Mouse (Mus musculus): ENCODE data around the gene Farp1.

DNA sequence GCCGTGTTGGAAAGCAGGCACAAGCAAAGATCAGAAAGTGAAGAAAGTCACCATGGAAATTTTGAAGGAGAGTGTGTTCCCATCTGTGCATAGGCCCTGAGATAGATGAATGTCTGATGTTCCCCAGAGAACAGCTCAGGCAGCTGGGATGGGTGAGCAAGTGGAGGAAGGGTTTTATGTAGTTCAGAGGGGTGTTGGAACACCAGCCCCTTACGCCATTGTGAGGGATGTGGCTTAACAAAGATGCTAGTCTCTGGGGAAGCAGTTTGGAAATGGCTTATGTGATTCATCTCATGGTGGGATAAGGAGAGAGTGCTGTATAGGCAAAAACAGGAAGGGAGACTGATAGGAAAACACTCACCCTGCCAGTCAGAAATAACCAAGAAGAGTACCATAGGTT is 159.0 kb downstream of the Farp1 start:
- TF ChIP-seq CTCF (IDR thresholded peaks at IDR 0.05; ENCODE audit: low read depth) = no peak
- no peak for TF ChIP-seq EP300 (IDR thresholded peaks at IDR 0.05; ENCODE audit: low read depth)
